16 mouse cellular contexts compared by ENCODE assay signal in the genomic region with DNA sequence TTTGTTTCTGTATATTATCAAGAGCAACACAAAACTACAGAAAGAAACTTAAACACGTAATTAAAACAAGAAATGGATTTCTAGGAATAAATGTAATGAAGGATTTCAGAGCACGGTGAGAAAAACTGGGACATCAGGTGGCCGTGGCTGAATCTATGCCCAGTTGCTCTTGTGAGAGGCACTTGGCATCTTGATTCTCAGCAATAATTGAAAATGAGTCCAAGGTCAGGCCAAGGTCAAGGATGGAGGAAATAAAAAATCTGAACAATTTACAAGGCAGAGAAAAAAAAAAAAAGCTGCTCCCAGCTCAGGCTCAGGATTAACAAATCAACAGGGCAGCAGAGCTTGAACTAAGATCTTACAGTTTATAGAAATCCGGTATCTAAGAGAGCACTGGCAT. TPM values are rescaled to one million over a fixed set of nuclear protein-coding genes. Genes with fewer than 3 reads are reported as not detected.
DNase-seq lines count a peak whose midpoint lies in the region; TF ChIP-seq lines count a peak whose summit lies in the region.
"Had no signal": no experiment of that assay in that cellular context is flagged by ENCODE, and none has a peak within 500 bp of the region (broad histone marks: within the 10 kb centered on the region; RNA-seq: fewer than 3 reads in every experiment).

No protein-coding gene starts in this region.

- TF ChIP-seq CTCF in cerebellum, adult 2 months (IDR thresholded peaks at IDR 0.05; ENCODE audit: borderline replicate concordance, insufficient read depth, low read depth, low read length): no peak
- TF ChIP-seq CTCF in heart, adult 2 months (IDR thresholded peaks at IDR 0.05): no peak

- no peak overlapping the region for H3K4me3 ChIP-seq in cerebellum, adult 2 months (replicated peaks; ENCODE audit: insufficient read depth, low read depth, low read length)
- no peak overlapping the region for H3K4me3 ChIP-seq in heart, adult 2 months
- H3K4me3 ChIP-seq: embryonic facial prominence, embryonic 10.5 days; embryonic facial prominence, embryonic 12.5 days; forebrain, embryonic 13.5 days; forebrain, embryonic 15.5 days had no signal

- intact Hi-C loops in heart, adult 2 months (cut with DNase I): no loop called here

- TF ChIP-seq EP300 in heart, adult 2 months (IDR thresholded peaks at IDR 0.05; ENCODE audit: insufficient read depth, low read depth, low read length): no peak

- H3K4me1 ChIP-seq in cerebellum, adult 2 months (ENCODE audit: control insufficient read depth, insufficient read depth, low read length): no peaks in the 10 kb centered on the region; the same call in 1 of the 2 replicates
- H3K4me1 ChIP-seq in heart, adult 2 months (ENCODE audit: control insufficient read depth, insufficient read depth, low read length): no peaks in the 10 kb centered on the region
- H3K4me1 ChIP-seq: forebrain, embryonic 13.5 days; forebrain, embryonic 15.5 days had no signal

- no peaks in the 10 kb centered on the region for H3K79me2 ChIP-seq in heart, adult 2 months (replicated peaks; ENCODE audit: control insufficient read depth, insufficient read depth, low read length)

- peak overlapping the region; percentile 37; the same call in 1 of the 2 replicates for H3K27ac ChIP-seq in cerebellum, adult 2 months (ENCODE audit: insufficient read depth, low read length)
- H3K27ac ChIP-seq in heart, adult 2 months: no peak overlapping the region
- H3K27ac ChIP-seq: embryonic facial prominence, embryonic 10.5 days; embryonic facial prominence, embryonic 12.5 days; forebrain, embryonic 13.5 days; forebrain, embryonic 15.5 days had no signal

- DNase-seq in cerebellum, adult 2 months: peak in 1 of 2 experiments; percentile 40
- no peak for DNase-seq in cerebellum, postnatal 36 days
- DNase-seq in cerebellum, postnatal 14 days: peak; percentile 43 to 60
- no peak for DNase-seq in cerebellum, postnatal 25 days
- DNase-seq in brain, adult 2 months (ENCODE audit: low read depth, low spot score): peak; percentile 48
- no peak for DNase-seq in heart, adult 2 months
- DNase-seq: adrenal gland, postnatal 10 days; adrenal gland, postnatal 25 days; cerebellum, adult 11 months; cerebellum, adult 18-20 months; cerebellum, adult 9-10 months; forebrain, postnatal 0 days had no signal

- no peak for TF ChIP-seq POLR2A in cerebellum, adult 2 months (IDR thresholded peaks at IDR 0.05; ENCODE audit: borderline replicate concordance, insufficient read depth, low read length)
- no peak for TF ChIP-seq POLR2A in heart, adult 2 months (IDR thresholded peaks at IDR 0.05; ENCODE audit: insufficient read depth, low read depth, low read length)

- 38% methylated on average over 4 of the region's 4 CpGs for WGBS in cerebellum, adult 2 months
- WGBS in heart, adult 2 months: 87% methylated on average over 4 of the region's 4 CpGs

- H3K27me3 ChIP-seq in cerebellum, adult 2 months (ENCODE audit: control insufficient read depth, insufficient read depth, low read length): no peaks in the 10 kb centered on the region
- no peaks in the 10 kb centered on the region for H3K27me3 ChIP-seq in heart, adult 2 months (ENCODE audit: control insufficient read depth, insufficient read depth, low read length)
- H3K27me3 ChIP-seq: embryonic facial prominence, embryonic 12.5 days; forebrain, embryonic 13.5 days; forebrain, embryonic 15.5 days had no signal

- no peaks in the 10 kb centered on the region for H3K36me3 ChIP-seq in heart, adult 2 months (ENCODE audit: control insufficient read depth, insufficient read depth, low read length)
- H3K36me3 ChIP-seq: embryonic facial prominence, embryonic 10.5 days; embryonic facial prominence, embryonic 12.5 days; forebrain, embryonic 15.5 days had no signal

- no peak overlapping the region for H3K9ac ChIP-seq in heart, adult 2 months (ENCODE audit: low read depth, low read length)
- H3K9ac ChIP-seq: embryonic facial prominence, embryonic 12.5 days; forebrain, embryonic 13.5 days; forebrain, embryonic 15.5 days; forebrain, postnatal 0 days had no signal

RNA-seq across cellular contexts. Expression of gene Nacc2, which starts 46.0 kb away (rescaled TPM):
- polyA plus RNA-seq in cerebellum, adult 2 months (2012; rRNA removed): 117 and 124 TPM in 2 replicates
- 10 to 100 TPM; 31.6 to 31.8 TPM for total RNA-seq in heart, adult 2 months (2021)
- polyA plus RNA-seq in heart, adult 2 months (2012; rRNA removed): 19.0 and 20.5 TPM in 2 replicates

RNA-seq across cellular contexts. Expression of gene Ubac1, which starts 55.5 kb away (rescaled TPM):
- polyA plus RNA-seq in cerebellum, adult 2 months (2012; rRNA removed): 92.2 and 101 TPM in 2 replicates
- 10 to 100 TPM; 86.3 to 92.0 TPM for total RNA-seq in heart, adult 2 months (2021)
- polyA plus RNA-seq in heart, adult 2 months (2012; rRNA removed): 116 and 139 TPM in 2 replicates

Comparison
In these comparisons a context has a peak if more than half of its experiments do, and no peak if none do; other contexts are left out.
1. DNase-seq: peak in cerebellum, postnatal 14 days (2 of 2) and brain, adult 2 months (single experiment); none in cerebellum, postnatal 36 days (0 of 2), cerebellum, postnatal 25 days (0 of 2) and heart, adult 2 months (0 of 2).